Mouse (Mus musculus): ENCODE results near the gene Dusp19. TPM values are rescaled to one million over a fixed set of nuclear protein-coding genes. Genes with fewer than 3 reads are reported as not detected.

Dusp19 gene
- 3.3 and 3.6 TPM in 2 replicates for polyA plus RNA-seq (2012; rRNA removed)

GRCm38 (mm10) chr2:80616854-80617737, at the start of gene Dusp19, which contains the start of gene Nup35:
Dusp19 (plus strand) TSS chr2:80617045.
Nup35 (plus strand) TSS chr2:80617236.

GRCm38 (mm10) chr2:80581043-80581711, 35.7 kb upstream of the Dusp19 start, which contains the start of gene Nckap1:
Nckap1 (minus strand) TSS chr2:80581380.

Other genes starting within 250 kb of the Dusp19 start
- 6.4 and 7.1 TPM in 2 replicates for gene Frzb, start 169.4 kb upstream of the Dusp19 start, polyA plus RNA-seq (2012; rRNA removed)
- 27.9 and 37.0 TPM in 2 replicates for gene Nckap1, start 35.7 kb upstream of the Dusp19 start, polyA plus RNA-seq (2012; rRNA removed)
- 10.5 and 25.9 TPM in 2 replicates for gene Nup35, start 191 bp downstream of the Dusp19 start, polyA plus RNA-seq (2012; rRNA removed)

Measured in ovary, adult 2 months (tissue).